ENCODE assay signal across 8 mouse cellular contexts in the genomic region with DNA sequence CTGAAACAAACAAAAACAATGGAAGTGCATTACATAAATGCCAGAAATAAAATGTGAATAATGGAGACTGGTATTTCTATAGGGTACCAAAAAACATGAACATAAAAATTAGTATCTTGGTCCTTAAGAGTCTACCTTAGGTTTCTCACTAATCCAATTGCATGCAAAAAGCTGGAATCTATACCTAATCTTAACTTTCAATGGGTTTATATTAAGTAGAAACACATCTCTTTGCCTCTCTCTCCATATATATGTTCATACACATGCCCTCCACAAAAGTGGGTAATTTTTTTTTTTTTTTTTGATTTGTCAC. TPM values are rescaled to one million over a fixed set of nuclear protein-coding genes. Genes with fewer than 3 reads are reported as not detected.
DNase-seq lines count a peak whose midpoint lies in the region; ATAC-seq and TF ChIP-seq lines count a peak whose summit lies in the region.

A gene (plus strand): TSS at position 301 of the 313 bp plus-strand sequence.

- POLR2A ChIA-PET in Patski (lab: Charles Lee), result interaction anchor here (0.7 kb wide), 1 partner anchor 1463 kb away, joined by 4 read pairs; no protein-coding TSS in a partner anchor

- peak within 1 kb of the TSS; percentile 45 for H3K4me2 ChIP-seq in forebrain, postnatal 0 days (ENCODE audit: low read depth)
- peak within 1 kb of the TSS; percentile 69 for H3K4me2 ChIP-seq in hindbrain, embryonic 15.5 days
- peak within 1 kb of the TSS; percentile 68 for H3K4me2 ChIP-seq in liver, postnatal 0 days (ENCODE audit: low read depth, low read length)

- H3K27ac ChIP-seq in cerebellum, adult 2 months (ENCODE audit: insufficient read depth, low read length), result peak within 1 kb of the TSS; percentile 98
- H3K27ac ChIP-seq in forebrain, postnatal 0 days (ENCODE audit: low read depth, low read length), result peak within 1 kb of the TSS; percentile 99
- peak within 1 kb of the TSS; percentile 100 for H3K27ac ChIP-seq in hindbrain, embryonic 15.5 days (replicated peaks)
- H3K27ac ChIP-seq in liver, postnatal 0 days (ENCODE audit: low read depth), result peak within 1 kb of the TSS; percentile 98

- TF ChIP-seq POLR2A in cerebellum, adult 2 months (IDR thresholded peaks at IDR 0.05; ENCODE audit: borderline replicate concordance, insufficient read depth, low read length), result no peak

- ATAC-seq in Patski, result no peak
- no peak for ATAC-seq in forebrain, postnatal 0 days
- ATAC-seq in hindbrain, embryonic 15.5 days (ENCODE audit: low FRiP score, low read depth), result no peak
- no peak for ATAC-seq in liver, postnatal 0 days

- in situ Hi-C loops in Patski (cut with MboI; ENCODE audit: low pct_unique_long_range_greater_than_20kb), result no loop called here

- no peaks in the 10 kb centered on the region for H3K4me1 ChIP-seq in cerebellum, adult 2 months (ENCODE audit: control insufficient read depth, insufficient read depth, low read length)
- 0 out of 2 replicates have a peak, but pooled peaks cover 5% of the 10 kb centered on the region for H3K4me1 ChIP-seq in forebrain, postnatal 0 days (ENCODE audit: insufficient read depth)
- peaks cover 12% of the 10 kb centered on the region for H3K4me1 ChIP-seq in hindbrain, embryonic 15.5 days (replicated peaks)
- peaks cover 16% of the 10 kb centered on the region for H3K4me1 ChIP-seq in liver, postnatal 0 days (ENCODE audit: insufficient read depth)

- no peaks in the 10 kb centered on the region for H3K9me3 ChIP-seq in forebrain, postnatal 0 days (ENCODE audit: low read length)
- no peaks in the 10 kb centered on the region for H3K9me3 ChIP-seq in hindbrain, embryonic 15.5 days
- H3K9me3 ChIP-seq in liver, postnatal 0 days (ENCODE audit: low read length), result no peaks in the 10 kb centered on the region

- H3K27me3 ChIP-seq in cerebellum, adult 2 months (ENCODE audit: control insufficient read depth, insufficient read depth, low read length), result no peaks in the 10 kb centered on the region
- H3K27me3 ChIP-seq in Patski, result no peaks in the 10 kb centered on the region
- H3K27me3 ChIP-seq in forebrain, postnatal 0 days (ENCODE audit: insufficient read depth, low read length), result no peaks in the 10 kb centered on the region
- no peaks in the 10 kb centered on the region for H3K27me3 ChIP-seq in hindbrain, embryonic 15.5 days
- H3K27me3 ChIP-seq in liver, postnatal 0 days (ENCODE audit: insufficient read depth, low read length), result no peaks in the 10 kb centered on the region

- H3K9ac ChIP-seq in forebrain, postnatal 0 days, result peak within 1 kb of the TSS; percentile 97
- H3K9ac ChIP-seq in hindbrain, embryonic 15.5 days, result peak within 1 kb of the TSS; percentile 97
- peak within 1 kb of the TSS; percentile 85 for H3K9ac ChIP-seq in liver, postnatal 0 days (replicated peaks)

- no peak for TF ChIP-seq CTCF in cerebellum, adult 2 months (IDR thresholded peaks at IDR 0.05; ENCODE audit: borderline replicate concordance, insufficient read depth, low read depth, low read length)
- TF ChIP-seq CTCF in Patski (IDR thresholded peaks at IDR 0.05), result no peak
- TF ChIP-seq CTCF in forebrain, postnatal 0 days (IDR thresholded peaks at IDR 0.05; ENCODE audit: low read depth), result no peak
- TF ChIP-seq CTCF in liver, postnatal 0 days (IDR thresholded peaks at IDR 0.05; ENCODE audit: low read depth), result no peak

- no peak for TF ChIP-seq EP300 in liver, postnatal 0 days (IDR thresholded peaks at IDR 0.05; ENCODE audit: low read depth)

- no peak for DNase-seq in cerebellum, adult 2 months
- no peak for DNase-seq in cerebellum, adult 11-12 months
- no peak for DNase-seq in Patski (ENCODE audit: low read depth, low spot score)
- no peak for DNase-seq in forebrain, postnatal 0 days
- no peak for DNase-seq in liver, postnatal 0 days
- no peak for DNase-seq in cerebellum, postnatal 10 days
- DNase-seq in right cerebral cortex, postnatal 25 days, result no peak

- H3K36me3 ChIP-seq in forebrain, postnatal 0 days (ENCODE audit: insufficient read depth), result no peaks in the 10 kb centered on the region
- H3K36me3 ChIP-seq in hindbrain, embryonic 15.5 days, result 0 out of 2 replicates have a peak, but pooled peaks cover under 1% of the 10 kb centered on the region
- H3K36me3 ChIP-seq in liver, postnatal 0 days (replicated peaks; ENCODE audit: insufficient read depth, low read length), result no peaks in the 10 kb centered on the region

- CTCF ChIA-PET in Patski (lab: Charles Lee), result no interaction called here

- peak within 1 kb of the TSS; percentile 98 for H3K4me3 ChIP-seq in cerebellum, adult 2 months (replicated peaks; ENCODE audit: insufficient read depth, low read depth, low read length)
- peak within 1 kb of the TSS; percentile 82 for H3K4me3 ChIP-seq in forebrain, postnatal 0 days (ENCODE audit: low read depth, low read length)
- peak within 1 kb of the TSS; percentile 93 for H3K4me3 ChIP-seq in hindbrain, embryonic 15.5 days
- peak within 1 kb of the TSS; percentile 67 for H3K4me3 ChIP-seq in liver, postnatal 0 days (ENCODE audit: low read depth, low read length)

RNA-seq across cellular contexts. Expression of the gene that starts here (rescaled TPM):
- 82.1 and 84.5 TPM in 2 replicates for polyA plus RNA-seq in cerebellum, adult 2 months (2012; rRNA removed)
- polyA plus RNA-seq in Patski (2021), result 61.8 TPM
- total RNA-seq in forebrain, postnatal 0 days (2014; rRNA removed), result 162 and 168 TPM in 2 replicates
- polyA plus RNA-seq in forebrain, postnatal 0 days (2015; fragmentation: Nextera tagmentation; extraction: Ambion mirVana), result 116 and 126 TPM in 2 replicates
- polyA plus RNA-seq in hindbrain, embryonic 15.5 days (2015; fragmentation: Nextera tagmentation; extraction: Ambion mirVana), result 110 and 117 TPM in 2 replicates
- 64.7 and 72.4 TPM in 2 replicates for polyA plus RNA-seq in liver, postnatal 0 days (2015; fragmentation: Nextera tagmentation; extraction: Ambion mirVana)
